Mouse (Mus musculus) kidney, embryonic 16.5 days (tissue): ENCODE data around the gene Spred2. TPM values are rescaled to one million over a fixed set of nuclear protein-coding genes. Genes with fewer than 3 reads are reported as not detected.

ENCODE experiments used
- ATAC-seq: fragments of 200-750 bp; cut with Nextera tagmentation; 2 replicates; pipeline ENCODE4 v1.8.0; 2017; ENCODE audit warnings: moderate TSS enrichment; ENCODE audit not compliant: low FRiP score, low TSS enrichment
- H3K27ac ChIP-seq: fragments of 300-500 bp; sonication (generic); 2 replicates; pipeline ENCODE4 v1.5.1; 2014; ENCODE audit warnings: low read length
- H3K27me3 ChIP-seq: fragments of 300-500 bp; sonication (generic); 2 replicates; pipeline ENCODE4 v1.6.1; 2014; ENCODE audit warnings: low read length, control low read depth, mixed read lengths; ENCODE audit not compliant: insufficient read depth
- H3K36me3 ChIP-seq: fragments of 300-500 bp; sonication (generic); 2 replicates; pipeline ENCODE4 v1.6.1; 2014; ENCODE audit warnings: low read length, control low read depth, mixed read lengths; ENCODE audit not compliant: insufficient read depth
- H3K4me1 ChIP-seq: fragments of 300-500 bp; sonication (generic); 2 replicates; pipeline ENCODE4 v1.6.1; 2014; ENCODE audit warnings: low read length, control low read depth, mixed read lengths; ENCODE audit not compliant: insufficient read depth
- H3K4me2 ChIP-seq: fragments of 300-500 bp; sonication (generic); replicated peaks from 2 replicates; pipeline ENCODE4 v1.6.1; 2014; ENCODE audit warnings: low read depth, low read length
- H3K4me3 ChIP-seq: fragments of 300-500 bp; sonication (generic); 2 replicates; pipeline ENCODE4 v1.5.1; 2014; ENCODE audit warnings: mild to moderate bottlenecking, low read length
- H3K9ac ChIP-seq: fragments of 300-500 bp; sonication (generic); replicated peaks from 2 replicates; pipeline ENCODE4 v1.6.1; 2014; ENCODE audit warnings: low read length
- H3K9me3 ChIP-seq: fragments of 300-500 bp; sonication (generic); 2 replicates; pipeline ENCODE4 v1.6.1; 2016; ENCODE audit warnings: low read length, control low read depth
- WGBS: fragments of 180-500 bp; shearing (Covaris S2); extraction: QIAGEN DNeasy Blood & Tissue Kit; methylation state at CpG from one replicate; pipeline ENCODE4 v1.1.7; 2014; 5-methylcytosine and 5-hydroxymethylcytosine counted together
- polyA plus RNA-seq: library from polyadenylated mRNA; unstranded; fragments of >200 nt; fragmentation: Nextera tagmentation; extraction: Ambion mirVana; gene quantifications from 2 replicates; pipeline ENCODE4 v1.2.1, GENCODE M21; 2015

The Spred2 gene
- polyA plus RNA-seq, 1 experiment from 2014 or later = 8.3 TPM

DNA sequence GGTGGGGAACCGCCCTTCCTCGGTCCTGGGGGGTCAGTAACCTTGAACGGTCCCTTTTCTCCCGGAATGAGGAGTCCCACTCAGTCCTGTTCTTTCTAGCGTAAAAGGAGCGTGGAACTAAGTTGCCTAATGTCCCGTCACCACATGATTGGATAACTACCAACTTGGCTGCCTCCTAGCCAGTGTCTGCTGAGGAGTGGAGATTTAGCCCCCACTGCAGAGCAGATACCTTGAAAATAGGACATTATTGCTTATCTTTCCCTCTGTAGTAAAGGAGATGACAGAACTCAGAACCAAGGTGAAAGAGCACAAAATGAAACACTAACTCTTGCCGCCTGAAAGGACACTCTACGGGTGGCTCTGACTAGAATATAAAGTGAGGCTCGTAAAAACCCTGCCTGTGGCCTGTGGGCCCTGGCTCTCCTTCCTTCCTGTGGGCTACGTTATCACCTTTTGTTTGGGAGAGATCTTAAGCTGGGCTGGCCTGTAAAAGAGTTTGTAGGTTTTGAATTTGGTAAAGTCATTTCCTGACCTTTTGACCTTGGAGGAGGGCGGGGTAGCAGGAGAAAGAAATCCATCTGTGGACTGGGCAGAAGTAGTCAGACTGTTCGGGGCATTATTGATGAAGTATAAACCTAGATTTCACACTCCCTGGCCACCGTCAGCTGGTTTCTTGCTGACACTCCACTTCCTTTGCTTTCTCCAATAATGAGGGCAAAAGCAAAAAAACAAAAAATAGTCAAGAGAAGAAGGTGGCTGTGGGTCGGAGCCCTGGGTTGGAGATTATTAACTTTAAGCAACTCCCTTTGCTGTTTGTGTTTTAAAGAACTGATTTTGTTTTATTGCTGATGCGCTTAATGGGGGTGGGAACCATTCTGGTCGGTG lies 62.9 kb downstream of the Spred2 start:
- ATAC-seq = peak; percentile 27; the same call in 1 of the 2 replicates
- Histone ChIP-seq H3K4me2 (peak overlapping the region; percentile 41), H3K27ac (peak overlapping the region; percentile 90), H3K4me3 (no peak overlapping the region), H3K27me3 (no peaks in the 10 kb centered on the region), H3K4me1 (peaks cover 88% of the 10 kb centered on the region), H3K36me3 (no peaks in the 10 kb centered on the region), H3K9me3 (no peaks in the 10 kb centered on the region), H3K9ac (peak overlapping the region; percentile 46)
- WGBS = 9% methylated on average over 17 of the region's 17 CpGs

DNA sequence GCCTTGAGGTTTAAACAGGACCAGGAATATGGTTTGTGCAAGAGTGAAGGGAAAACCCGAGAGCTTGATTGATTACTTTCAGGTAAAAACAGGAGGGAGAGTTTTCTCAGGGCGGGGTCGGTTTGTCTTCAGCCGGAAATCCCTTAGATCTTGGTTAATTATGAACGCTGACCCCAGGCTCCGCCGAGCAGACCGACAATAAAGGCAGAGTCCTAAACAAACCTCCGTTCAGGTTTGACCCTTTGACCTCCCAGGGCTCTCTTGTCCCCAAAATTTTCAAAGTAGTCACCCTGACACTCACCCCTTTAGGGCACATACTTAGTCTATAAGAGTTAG lies 63.5 kb downstream of the Spred2 start:
- Histone ChIP-seq H3K4me1 (peaks cover 90% of the 10 kb centered on the region), H3K4me2 (peak overlapping the region; percentile 41), H3K9ac (peak overlapping the region; percentile 46), H3K9me3 (no peaks in the 10 kb centered on the region), H3K27me3 (no peaks in the 10 kb centered on the region), H3K27ac (peak overlapping the region; percentile 90), H3K4me3 (no peak overlapping the region), H3K36me3 (no peaks in the 10 kb centered on the region)
- 8% methylated on average over 9 of the region's 9 CpGs for WGBS
- ATAC-seq = no peak

DNA sequence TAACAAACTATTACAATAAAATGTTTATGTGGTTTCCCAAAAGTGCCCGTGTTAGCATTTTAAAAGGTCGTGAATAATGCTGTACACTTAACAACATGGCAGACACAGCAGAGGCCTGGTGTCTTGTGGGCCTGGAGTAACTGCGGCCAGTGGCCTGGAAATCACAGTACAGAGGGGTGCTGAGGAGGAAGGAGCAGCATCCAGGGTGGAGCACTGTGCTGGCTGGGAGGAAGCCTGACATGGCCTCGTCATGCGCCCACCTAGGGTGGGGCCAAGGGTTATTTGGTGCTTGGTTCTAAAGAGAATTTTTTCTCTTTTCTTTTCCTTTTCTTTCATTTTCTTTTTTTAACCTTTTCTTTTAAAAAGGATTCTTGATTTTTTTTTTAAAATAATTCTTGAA lies 64.0 kb downstream of the Spred2 start:
- 0 out of 2 replicates have a peak overlapping the region, but pooled peaks have one; percentile 44 for H3K9ac ChIP-seq
- no peaks in the 10 kb centered on the region for H3K36me3 ChIP-seq
- peak overlapping the region; percentile 77 for H3K27ac ChIP-seq
- WGBS = 44% methylated on average over 5 of the region's 5 CpGs
- H3K4me2 ChIP-seq = no peak overlapping the region
- no peak for ATAC-seq
- no peak overlapping the region for H3K4me3 ChIP-seq
- H3K27me3 ChIP-seq = no peaks in the 10 kb centered on the region
- no peaks in the 10 kb centered on the region for H3K9me3 ChIP-seq
- H3K4me1 ChIP-seq = peaks cover 90% of the 10 kb centered on the region

DNA sequence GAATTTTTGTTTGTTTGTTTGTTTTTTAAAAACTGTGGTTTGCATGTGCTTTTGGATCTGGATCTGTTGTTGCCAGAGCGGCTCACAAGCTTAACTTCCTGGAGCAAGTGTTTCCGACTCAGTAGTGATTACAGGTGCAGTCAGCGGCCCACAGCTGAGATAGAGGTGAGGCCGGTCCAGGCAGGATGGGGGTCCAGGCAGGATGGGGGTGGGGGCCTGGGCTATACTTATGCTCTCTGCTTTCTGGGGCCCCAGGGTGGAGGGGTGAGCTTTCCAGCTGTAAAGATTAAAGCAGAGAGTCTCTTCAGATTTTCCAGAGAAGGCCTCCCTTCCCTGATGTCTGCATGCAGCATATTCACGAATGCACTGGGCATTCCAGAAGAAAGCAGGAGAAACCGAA lies 64.5 kb downstream of the Spred2 start:
- H3K36me3 ChIP-seq = no peaks in the 10 kb centered on the region
- H3K4me2 ChIP-seq = no peak overlapping the region
- no peak for ATAC-seq
- no peaks in the 10 kb centered on the region for H3K9me3 ChIP-seq
- peaks cover 89% of the 10 kb centered on the region for H3K4me1 ChIP-seq
- no peaks in the 10 kb centered on the region for H3K27me3 ChIP-seq
- H3K27ac ChIP-seq = peak overlapping the region; percentile 70
- WGBS = 53% methylated on average over 6 of the region's 6 CpGs
- no peak overlapping the region for H3K4me3 ChIP-seq
- no peak overlapping the region for H3K9ac ChIP-seq

DNA sequence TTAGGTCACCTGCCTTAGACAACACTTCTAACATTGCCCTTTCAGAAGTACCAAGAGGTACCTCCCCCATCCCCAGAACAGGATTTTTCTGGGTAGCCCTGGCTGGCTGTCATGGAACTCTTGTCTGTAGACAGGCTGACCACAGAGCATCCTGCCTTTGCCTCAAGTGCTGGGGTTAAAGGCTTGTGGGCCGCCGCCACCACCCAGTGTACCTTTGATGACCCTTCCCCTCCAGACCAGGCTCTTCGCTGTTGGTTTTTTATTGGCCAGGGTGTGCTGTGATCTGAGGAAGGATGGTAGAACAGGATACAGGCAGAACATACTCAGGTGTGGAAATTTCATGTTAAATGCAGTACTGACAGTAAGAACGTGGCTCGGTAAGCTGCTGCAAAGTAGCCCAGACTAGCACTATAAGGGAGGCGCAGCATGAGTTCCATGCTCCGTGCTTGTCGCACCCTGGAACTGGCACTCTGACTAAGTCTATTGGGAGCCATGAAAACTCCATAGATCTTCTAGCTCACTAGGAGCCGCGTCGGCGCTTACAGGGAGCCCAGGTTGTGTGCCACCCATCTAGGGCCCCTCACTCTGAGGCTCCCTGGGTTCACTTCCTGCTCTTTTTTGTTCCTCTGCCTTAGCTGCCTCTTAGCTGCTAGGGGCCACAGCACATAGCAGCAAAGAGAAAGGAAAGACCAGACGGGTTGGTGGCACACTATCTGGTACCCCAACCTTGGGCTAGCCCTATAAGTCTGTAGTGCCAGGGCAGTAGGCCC lies 65.2 kb downstream of the Spred2 start:
- no peak for ATAC-seq
- H3K4me2 ChIP-seq = no peak overlapping the region
- H3K9ac ChIP-seq = no peak overlapping the region
- no peaks in the 10 kb centered on the region for H3K27me3 ChIP-seq
- peaks cover 89% of the 10 kb centered on the region for H3K4me1 ChIP-seq
- no peaks in the 10 kb centered on the region for H3K36me3 ChIP-seq
- H3K9me3 ChIP-seq = no peaks in the 10 kb centered on the region
- H3K4me3 ChIP-seq = no peak overlapping the region
- WGBS = 77% methylated on average over 13 of the region's 13 CpGs
- H3K27ac ChIP-seq = peak overlapping the region; percentile 70

DNA sequence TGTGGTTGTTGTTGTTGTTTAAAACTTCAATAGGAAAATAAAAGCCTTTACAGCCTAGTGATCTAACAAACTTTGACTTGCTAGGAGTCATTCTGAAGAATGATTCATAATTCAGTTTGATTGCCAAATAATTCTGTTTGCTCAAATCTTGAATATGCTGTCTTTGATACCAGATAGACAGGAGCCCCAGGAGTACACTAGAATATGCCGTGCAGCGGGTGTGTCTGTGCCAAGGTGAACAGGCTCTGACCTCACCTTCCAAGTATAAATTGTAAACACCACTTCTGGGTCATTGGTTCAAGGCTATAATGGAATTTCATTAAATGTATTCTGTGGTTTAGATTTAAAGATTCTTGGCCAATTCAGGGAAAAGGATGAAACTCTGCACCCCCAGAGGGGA lies 66.6 kb downstream of the Spred2 start:
- Histone ChIP-seq H3K9me3 (no peaks in the 10 kb centered on the region), H3K4me3 (no peak overlapping the region), H3K9ac (no peak overlapping the region), H3K36me3 (no peaks in the 10 kb centered on the region), H3K4me2 (no peak overlapping the region), H3K27me3 (no peaks in the 10 kb centered on the region), H3K27ac (peak overlapping the region; percentile 46), H3K4me1 (peaks cover 76% of the 10 kb centered on the region)
- 50% methylated on average over 2 of the region's 2 CpGs for WGBS
- no peak for ATAC-seq

DNA sequence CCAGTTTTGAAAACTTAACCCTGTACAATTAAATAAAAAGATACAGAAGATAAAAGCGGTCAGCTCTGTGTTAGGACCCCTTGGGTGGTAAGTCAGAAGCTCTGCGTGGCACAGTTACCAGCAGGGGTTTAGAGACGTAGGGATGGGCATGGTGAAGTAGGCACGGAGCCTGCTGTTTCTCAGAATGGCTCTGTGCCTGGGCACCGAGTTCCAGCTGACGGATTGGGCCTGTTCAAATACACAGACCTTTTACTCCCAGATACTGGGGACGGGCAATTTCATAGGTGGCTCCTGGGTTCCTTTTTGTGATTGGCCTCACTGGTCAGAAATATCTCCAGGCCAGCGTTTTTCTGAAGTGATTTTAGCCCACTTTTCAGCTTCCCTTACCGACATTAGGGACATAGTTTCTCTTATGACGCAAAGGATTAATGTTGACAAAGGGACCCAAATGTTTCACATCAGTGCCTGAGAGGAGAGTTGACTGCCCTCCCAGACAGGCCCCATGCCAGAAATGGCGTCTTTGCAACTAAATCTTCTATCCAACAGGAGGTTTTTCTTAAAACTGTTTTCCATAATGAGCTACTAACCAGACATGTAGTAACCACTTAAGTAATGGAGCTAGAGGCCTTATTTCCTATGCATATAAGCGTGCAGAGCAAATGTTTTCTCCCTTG lies 67.3 kb downstream of the Spred2 start:
- WGBS = 41% methylated on average over 12 of the region's 12 CpGs
- Histone ChIP-seq H3K4me2 (no peak overlapping the region), H3K4me1 (peaks cover 69% of the 10 kb centered on the region), H3K4me3 (no peak overlapping the region), H3K9me3 (no peaks in the 10 kb centered on the region), H3K9ac (no peak overlapping the region; the same call in 1 of the 2 replicates), H3K36me3 (no peaks in the 10 kb centered on the region), H3K27ac (peak overlapping the region; percentile 46), H3K27me3 (no peaks in the 10 kb centered on the region)
- ATAC-seq = no peak

DNA sequence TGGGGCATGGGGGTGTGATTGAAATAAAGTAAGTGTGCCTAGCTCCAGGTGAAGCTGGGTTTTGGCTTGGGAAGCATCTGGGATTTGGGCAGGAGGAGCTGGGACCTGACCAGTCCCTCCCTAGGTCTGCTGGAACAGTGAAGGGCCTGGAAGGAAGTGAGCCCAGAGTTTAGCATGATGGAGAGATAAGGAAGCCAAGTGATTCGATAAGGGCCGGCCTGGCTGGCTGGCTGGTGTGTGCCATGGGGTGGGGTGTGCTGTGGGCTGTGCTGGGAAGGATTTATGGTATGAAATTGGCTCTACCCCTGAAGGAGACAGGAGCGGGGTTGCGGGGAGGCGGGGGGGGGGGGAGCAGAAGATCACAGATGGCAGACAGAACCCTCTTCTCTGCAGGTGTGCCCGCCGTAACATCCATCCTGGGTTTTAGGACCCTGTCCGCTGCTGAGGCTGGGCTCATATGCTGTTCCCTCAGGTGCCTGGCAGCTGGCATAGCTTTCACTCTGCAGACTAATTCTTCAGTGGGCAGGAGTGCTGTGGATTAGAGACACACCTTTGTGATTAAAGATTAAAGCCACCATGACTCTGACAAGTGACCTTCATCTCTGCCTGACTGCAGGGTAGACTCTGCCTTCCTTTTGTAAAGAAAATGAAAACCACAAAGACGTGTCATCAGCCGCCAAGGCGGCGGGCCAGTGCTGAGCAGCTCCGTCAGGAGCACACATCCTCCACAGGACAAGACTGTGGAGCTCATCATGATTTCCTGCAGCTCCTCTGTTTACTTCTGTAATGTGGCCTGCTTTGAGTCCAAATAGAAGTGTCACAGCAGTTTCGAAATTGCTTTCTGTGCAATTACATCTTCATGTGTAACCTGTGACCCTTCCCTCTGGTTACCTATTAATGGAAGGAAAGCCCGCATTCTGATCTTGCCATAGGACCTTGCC lies 68.4 kb downstream of the Spred2 start:
- Histone ChIP-seq H3K4me3 (no peak overlapping the region), H3K4me1 (peaks cover 63% of the 10 kb centered on the region), H3K27ac (peak overlapping the region; percentile 47), H3K4me2 (no peak overlapping the region), H3K36me3 (no peaks in the 10 kb centered on the region), H3K27me3 (no peaks in the 10 kb centered on the region), H3K9ac (no peak overlapping the region), H3K9me3 (no peaks in the 10 kb centered on the region)
- ATAC-seq = no peak
- WGBS = 55% methylated on average over 14 of the region's 15 CpGs

DNA sequence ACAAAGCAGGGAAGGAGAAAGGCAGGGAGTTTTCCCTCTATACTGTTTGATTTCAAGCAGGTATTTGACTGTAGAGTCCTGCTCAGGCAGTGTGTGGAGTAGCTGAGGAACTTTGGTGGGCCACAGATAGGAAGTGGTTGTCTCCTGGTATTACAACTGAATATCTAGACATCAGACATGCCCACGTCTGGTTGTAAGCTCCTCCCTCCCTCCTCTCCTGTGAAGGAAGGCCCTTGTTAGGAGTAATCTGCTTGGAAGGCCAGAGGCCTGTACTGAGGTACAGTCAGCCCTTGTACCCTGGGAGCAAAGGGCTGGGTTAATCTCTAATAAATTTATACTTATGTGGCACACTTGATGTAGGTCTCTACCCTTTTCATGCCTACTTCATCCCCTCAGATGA lies 69.6 kb downstream of the Spred2 start:
- 21% methylated on average over 1 of the region's 1 CpGs for WGBS
- no peak overlapping the region for H3K9ac ChIP-seq
- no peak overlapping the region for H3K4me2 ChIP-seq
- no peaks in the 10 kb centered on the region for H3K27me3 ChIP-seq
- 0 out of 2 replicates have a peak, but pooled peaks have one; percentile 21 for ATAC-seq
- H3K4me3 ChIP-seq = no peak overlapping the region
- H3K9me3 ChIP-seq = no peaks in the 10 kb centered on the region
- H3K27ac ChIP-seq = no peak overlapping the region
- H3K4me1 ChIP-seq = peaks cover 60% of the 10 kb centered on the region
- 0 out of 2 replicates have a peak, but pooled peaks cover 3% of the 10 kb centered on the region for H3K36me3 ChIP-seq
